Mouse (Mus musculus) lung, adult 2 months (tissue): Measurements from ENCODE around the gene Tbcel.

Source experiments
- CTCF ChIP-seq: fragments of 200-500 bp; IDR thresholded peaks from 2 replicates; pipeline ENCODE4 v1.5.1; 2011; ENCODE audit warnings: mild to moderate bottlenecking, low read length, control low read depth; ENCODE audit not compliant: insufficient read depth
- POLR2A ChIP-seq: fragments of 200-500 bp; IDR thresholded peaks from 2 replicates; pipeline ENCODE4 v1.6.1; 2011; ENCODE audit warnings: low read depth, mild to moderate bottlenecking, control low read depth, low read length, borderline replicate concordance; ENCODE audit errors: extremely low read depth

- TF ChIP-seq POLR2A (no peak), CTCF (no peak)
Measured at GRCm38 (mm10) chr9:42426661-42427358, 80.8 kb downstream of the Tbcel start.
